Mouse (Mus musculus) limb, embryonic 14.5 days (tissue): ENCODE results near the gene Gse1. TPM values are rescaled to one million over a fixed set of nuclear protein-coding genes. Genes with fewer than 3 reads are reported as not detected.

Source experiments
- ATAC-seq: fragments of 200-750 bp; cut with Nextera tagmentation; 2 replicates; pipeline ENCODE4 v1.8.0; 2017; ENCODE audit warnings: low read depth, moderate number of reproducible peaks, moderate TSS enrichment; ENCODE audit not compliant: low FRiP score
- DNase-seq: peaks from one replicate; pipeline ENCODE4 v3.0.0-alpha.2; 2015; ENCODE audit warnings: low spot score
- H3K27ac ChIP-seq: fragments of 300-500 bp; sonication (generic); replicated peaks from 2 replicates; pipeline ENCODE4 v1.5.1; 2014; ENCODE audit warnings: low read depth, mild to moderate bottlenecking, low read length, moderate library complexity, mixed read lengths
- H3K27me3 ChIP-seq: fragments of 300-500 bp; sonication (generic); 2 replicates; pipeline ENCODE4 v1.6.1; 2014; ENCODE audit warnings: low read length, mixed read lengths; ENCODE audit not compliant: control insufficient read depth, insufficient read depth
- H3K36me3 ChIP-seq: fragments of 300-500 bp; sonication (generic); 2 replicates; pipeline ENCODE4 v1.6.1; 2014; ENCODE audit warnings: mild to moderate bottlenecking, low read length, moderate library complexity, mixed read lengths; ENCODE audit not compliant: control insufficient read depth, insufficient read depth
- H3K4me1 ChIP-seq: fragments of 300-500 bp; sonication (generic); 2 replicates; pipeline ENCODE4 v1.6.1; 2014; ENCODE audit warnings: antibody characterized with exemption, low read length, mixed read lengths; ENCODE audit not compliant: control insufficient read depth, insufficient read depth
- H3K4me2 ChIP-seq: fragments of 300-500 bp; sonication (generic); replicated peaks from 2 replicates; pipeline ENCODE4 v1.6.1; 2014; ENCODE audit warnings: low read depth, mild to moderate bottlenecking, low read length, moderate library complexity; ENCODE audit not compliant: severe bottlenecking
- H3K4me3 ChIP-seq: fragments of 300-500 bp; sonication (generic); replicated peaks from 2 replicates; pipeline ENCODE4 v1.5.1; 2014; ENCODE audit warnings: low read length
- H3K9ac ChIP-seq: fragments of 300-500 bp; sonication (generic); 2 replicates; pipeline ENCODE4 v1.6.1; 2014; ENCODE audit warnings: mild to moderate bottlenecking, low read depth, low read length, moderate library complexity; ENCODE audit not compliant: severe bottlenecking
- H3K9me3 ChIP-seq: fragments of 300-500 bp; sonication (generic); 2 replicates; pipeline ENCODE4 v1.6.1; 2016; ENCODE audit warnings: low read length; ENCODE audit not compliant: control insufficient read depth
- POLR2A ChIP-seq: fragments of 200-500 bp; IDR thresholded peaks from 2 replicates; pipeline ENCODE4 v1.8.0; 2012; ENCODE audit warnings: inconsistent platforms, mild to moderate bottlenecking, moderate library complexity, borderline replicate concordance; ENCODE audit not compliant: insufficient read depth, insufficient read length; ENCODE audit errors: extremely low read depth
- WGBS: fragments of 180-500 bp; shearing (Covaris S2); extraction: QIAGEN DNeasy Blood & Tissue Kit; methylation state at CpG from one replicate; pipeline ENCODE4 v1.1.7; 2014; 5-methylcytosine and 5-hydroxymethylcytosine counted together
- polyA plus RNA-seq, 2 experiments: library from polyadenylated mRNA; depleted of rRNA in 1 of 2; stranded (reverse) in 1 of 2; unstranded in 1 of 2; fragments of >200 nt; fragmentation: Nextera tagmentation in 1 of 2; extraction: Ambion mirVana in 1 of 2; gene quantifications; 2 replicates each; pipeline versions ENCODE4 v1.2.1 to v1.2.3; 2012 to 2014

Gene Gse1
- polyA plus RNA-seq, 2 experiments, result 10.3 to 32.6 TPM

DNA sequence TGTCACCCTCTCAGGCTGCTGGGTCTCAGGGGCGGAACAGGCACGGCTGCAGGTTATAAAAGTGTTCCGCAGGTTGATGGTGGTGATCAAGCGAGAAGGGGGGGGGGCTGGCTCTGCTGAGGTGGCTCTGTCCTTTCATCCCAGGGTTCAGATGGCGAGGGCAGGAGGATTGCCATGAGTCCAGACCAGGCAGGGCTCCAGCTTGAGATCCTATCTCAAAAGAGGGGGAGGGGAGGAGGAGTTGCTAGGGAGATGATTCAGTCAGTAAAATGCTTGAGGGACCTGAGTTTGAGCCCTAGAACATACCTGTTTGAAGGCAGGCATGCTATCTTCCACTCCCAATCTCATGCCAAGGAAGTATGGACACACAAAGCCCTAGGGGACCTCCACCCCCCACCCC is 332.3 kb downstream of the Gse1 start:
- Histone ChIP-seq H3K27ac (no peak overlapping the region), H3K4me3 (no peak overlapping the region), H3K9me3 (no peaks in the 10 kb centered on the region), H3K4me2 (no peak overlapping the region), H3K36me3 (0 out of 2 replicates have a peak, but pooled peaks cover 7% of the 10 kb centered on the region), H3K9ac (no peak overlapping the region), H3K4me1 (peaks cover 66% of the 10 kb centered on the region), H3K27me3 (no peaks in the 10 kb centered on the region)
- TF ChIP-seq POLR2A, result no peak
- ATAC-seq (no peak), DNase-seq (no peak)
- 61% methylated on average over 5 of the region's 5 CpGs for WGBS

DNA sequence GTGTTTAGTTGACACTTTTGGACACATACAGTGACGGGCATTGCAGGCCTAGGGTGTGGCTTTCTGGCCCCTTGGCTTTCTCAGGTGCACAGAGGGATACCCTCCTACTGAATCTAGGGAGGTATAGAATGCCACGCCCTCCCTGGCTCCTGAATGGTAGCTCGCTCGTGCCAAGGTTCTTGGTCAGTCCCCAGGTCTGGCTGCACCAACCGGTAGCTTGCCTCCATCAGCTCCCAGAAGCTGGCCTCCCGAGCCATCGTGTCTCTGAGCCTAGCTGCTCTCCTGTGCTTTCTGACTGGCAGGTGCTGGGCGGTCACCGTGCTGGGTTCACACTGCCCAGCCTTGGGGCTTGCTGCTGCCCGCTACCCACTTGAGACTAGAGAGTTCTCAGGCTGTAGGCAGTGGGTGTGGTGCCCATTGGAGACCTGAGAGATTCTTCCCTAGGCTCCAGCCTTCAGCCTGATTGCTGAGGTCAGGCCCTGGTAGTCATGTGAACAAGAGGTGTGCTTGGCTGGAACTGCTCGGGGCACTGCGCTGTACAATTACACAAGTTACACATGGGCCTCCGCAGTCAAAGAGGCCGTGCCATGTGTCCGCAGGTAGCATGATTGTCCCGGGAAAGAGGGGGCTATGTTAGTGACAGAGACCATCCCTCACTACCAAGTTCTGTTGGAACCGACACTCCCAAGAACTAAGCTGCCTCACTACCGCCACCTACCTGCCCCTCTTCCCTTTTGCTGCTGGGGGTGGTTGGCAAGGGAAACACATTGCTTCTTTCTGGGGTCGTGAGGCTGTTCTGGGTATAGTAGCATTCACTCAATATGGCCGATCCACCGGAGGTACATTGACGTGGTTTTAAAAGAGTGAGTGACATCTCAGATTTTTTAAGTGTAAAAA is 333.5 kb downstream of the Gse1 start:
- WGBS, result 79% methylated on average over 22 of the region's 22 CpGs
- Histone ChIP-seq H3K27me3 (no peaks in the 10 kb centered on the region), H3K27ac (no peak overlapping the region), H3K4me1 (peaks cover 58% of the 10 kb centered on the region), H3K4me3 (no peak overlapping the region), H3K36me3 (peaks cover 13% of the 10 kb centered on the region), H3K4me2 (no peak overlapping the region), H3K9me3 (no peaks in the 10 kb centered on the region), H3K9ac (no peak overlapping the region)
- DNase-seq, result no peak
- TF ChIP-seq POLR2A, result no peak
- no peak for ATAC-seq

GRCm38 (mm10) chr8:120562680-120563347 is 334.6 kb downstream of the Gse1 start:
- 58% methylated on average over 17 of the region's 18 CpGs for WGBS
- Histone ChIP-seq H3K4me1 (peaks cover 49% of the 10 kb centered on the region), H3K27ac (0 out of 2 replicates have a peak overlapping the region, but pooled peaks have one; percentile 5), H3K9me3 (no peaks in the 10 kb centered on the region), H3K4me2 (0 out of 2 replicates have a peak overlapping the region, but pooled peaks have one; percentile 2), H3K27me3 (no peaks in the 10 kb centered on the region), H3K9ac (peak overlapping the region; percentile 7; the same call in 1 of the 2 replicates), H3K4me3 (no peak overlapping the region), H3K36me3 (peaks cover 23% of the 10 kb centered on the region)
- DNase-seq (no peak), ATAC-seq (no peak)
- no peak for TF ChIP-seq POLR2A

DNA sequence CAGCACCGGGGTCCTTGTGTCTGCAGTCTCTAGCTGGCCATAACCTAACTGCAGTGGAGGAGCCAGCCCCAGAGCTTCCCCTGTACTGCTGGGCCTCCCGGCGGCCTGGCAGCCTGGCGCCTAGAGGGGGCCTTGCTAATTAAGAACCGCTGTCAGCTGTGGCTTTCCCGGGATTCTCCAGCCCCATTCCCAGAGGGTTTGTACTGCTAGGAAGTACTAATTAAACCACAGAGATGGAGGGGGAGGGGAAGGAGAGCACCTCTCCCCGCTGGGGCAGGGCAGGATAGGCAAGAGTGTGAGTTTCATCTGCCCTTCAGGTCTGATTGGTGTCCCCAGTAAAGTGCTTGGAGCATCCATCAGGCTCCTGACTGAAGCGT is 335.1 kb downstream of the Gse1 start:
- peak overlapping the region; percentile 7; the same call in 1 of the 2 replicates for H3K9ac ChIP-seq
- no peaks in the 10 kb centered on the region for H3K9me3 ChIP-seq
- H3K36me3 ChIP-seq, result peaks cover 29% of the 10 kb centered on the region
- H3K4me1 ChIP-seq, result peaks cover 47% of the 10 kb centered on the region
- DNase-seq (peak; percentile 46), ATAC-seq (no peak)
- 0 out of 2 replicates have a peak overlapping the region, but pooled peaks have one; percentile 2 for H3K4me2 ChIP-seq
- H3K4me3 ChIP-seq, result no peak overlapping the region
- no peaks in the 10 kb centered on the region for H3K27me3 ChIP-seq
- H3K27ac ChIP-seq, result 0 out of 2 replicates have a peak overlapping the region, but pooled peaks have one; percentile 5
- WGBS, result 6% methylated on average over 8 of the region's 8 CpGs
- TF ChIP-seq POLR2A, result no peak
